Mouse (Mus musculus) midbrain, embryonic 16.5 days (tissue): Measurements from ENCODE around the gene Cdc42ep4. TPM values are rescaled to one million over a fixed set of nuclear protein-coding genes. Genes with fewer than 3 reads are reported as not detected.

Experiments
- ATAC-seq: fragments of 200-750 bp; cut with Nextera tagmentation; 2 replicates; pipeline ENCODE4 v1.8.0; 2017; ENCODE audit warnings: moderate TSS enrichment
- H3K27ac ChIP-seq: fragments of 300-500 bp; sonication (generic); 2 replicates; pipeline ENCODE4 v1.5.1; 2014; ENCODE audit warnings: mild to moderate bottlenecking, low read length, mixed read lengths
- H3K27me3 ChIP-seq: fragments of 300-500 bp; sonication (generic); 2 replicates; pipeline ENCODE4 v1.6.1; 2014; ENCODE audit warnings: low read depth, low read length, mixed read lengths; ENCODE audit not compliant: control insufficient read depth, insufficient read depth
- H3K36me3 ChIP-seq: fragments of 300-500 bp; sonication (generic); 2 replicates; pipeline ENCODE4 v1.6.1; 2014; ENCODE audit warnings: mild to moderate bottlenecking, low read length, moderate library complexity, mixed read lengths; ENCODE audit not compliant: control insufficient read depth, insufficient read depth
- H3K4me1 ChIP-seq: fragments of 300-500 bp; sonication (generic); 2 replicates; pipeline ENCODE4 v1.6.1; 2014; ENCODE audit warnings: mild to moderate bottlenecking, low read length, mixed read lengths; ENCODE audit not compliant: control insufficient read depth, insufficient read depth
- H3K4me2 ChIP-seq: fragments of 300-500 bp; sonication (generic); 2 replicates; pipeline ENCODE4 v1.6.1; 2014; ENCODE audit warnings: mild to moderate bottlenecking, low read length, mixed read lengths
- H3K4me3 ChIP-seq: fragments of 300-500 bp; sonication (generic); 2 replicates; pipeline ENCODE4 v1.5.1; 2014; ENCODE audit warnings: low read depth, mild to moderate bottlenecking, low read length, moderate library complexity, mixed read lengths
- H3K9ac ChIP-seq: fragments of 300-500 bp; sonication (generic); 2 replicates; pipeline ENCODE4 v1.6.1; 2014; ENCODE audit warnings: low read depth, low read length, mixed read lengths
- H3K9me3 ChIP-seq: fragments of 300-500 bp; sonication (generic); replicated peaks from 2 replicates; pipeline ENCODE4 v1.6.1; 2014; ENCODE audit warnings: mild to moderate bottlenecking, low read length, mixed read lengths; ENCODE audit not compliant: control insufficient read depth, poor library complexity, severe bottlenecking
- WGBS: fragments of 180-500 bp; shearing (Covaris S2); extraction: QIAGEN DNeasy Blood & Tissue Kit; methylation state at CpG from one replicate; pipeline ENCODE4 v1.1.7; 2014; 5-methylcytosine and 5-hydroxymethylcytosine counted together
- polyA plus RNA-seq: library from polyadenylated mRNA; unstranded; fragments of >200 nt; fragmentation: Nextera tagmentation; extraction: Ambion mirVana; gene quantifications from 2 replicates; pipeline ENCODE4 v1.2.1, GENCODE M21; 2015

The Cdc42ep4 gene
- polyA plus RNA-seq, 1 experiment from 2014 or later: 73.2 TPM

DNA sequence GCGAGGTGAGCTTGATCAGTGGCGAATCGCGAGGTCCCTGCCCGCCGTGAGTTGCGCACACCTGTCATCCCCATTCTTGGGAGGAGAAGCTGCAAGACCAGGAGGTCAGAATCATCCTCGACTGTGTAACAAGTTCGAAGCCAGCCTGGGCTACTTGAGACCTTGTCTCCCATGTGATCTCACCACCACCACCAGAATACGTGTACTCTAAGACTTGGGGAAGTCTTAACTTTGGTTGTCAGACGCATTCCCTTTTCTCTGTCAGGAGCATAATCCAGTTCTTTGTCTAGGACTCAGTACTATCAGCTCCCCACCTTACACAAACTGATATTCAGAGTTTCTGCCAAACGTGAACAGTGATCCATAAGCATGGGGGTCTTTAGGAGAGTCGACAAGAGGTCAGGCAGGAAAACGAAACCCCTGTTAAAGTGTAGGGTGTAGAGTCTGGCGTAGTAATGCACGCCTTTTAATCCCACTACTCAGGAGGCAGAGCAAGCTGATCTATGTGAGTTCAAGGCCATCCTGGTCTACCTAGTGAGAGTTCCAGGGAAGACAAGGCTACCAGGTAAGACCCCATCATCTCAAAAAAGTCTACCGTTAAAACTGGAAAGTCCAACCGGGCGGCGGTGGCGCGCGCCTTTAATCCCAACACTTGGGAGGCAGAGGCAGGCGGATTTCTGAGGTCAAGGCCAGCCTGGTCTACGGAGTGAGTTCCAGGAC lies 66.8 kb downstream of the Cdc42ep4 start:
- Histone ChIP-seq H3K36me3 (peaks cover 21% of the 10 kb centered on the region), H3K4me2 (peak overlapping the region; percentile 89), H3K9ac (peak overlapping the region; percentile 85), H3K9me3 (no peaks in the 10 kb centered on the region), H3K4me1 (peaks cover 43% of the 10 kb centered on the region), H3K27ac (peak overlapping the region; percentile 78), H3K4me3 (peak overlapping the region; percentile 95), H3K27me3 (no peaks in the 10 kb centered on the region)
- no peak for ATAC-seq
- 44% methylated on average over 25 of the region's 25 CpGs for WGBS

- Histone ChIP-seq H3K9ac (peak within 1 kb of the TSS; percentile 88), H3K27me3 (no peaks in the 10 kb centered on the region), H3K4me1 (peaks cover 45% of the 10 kb centered on the region), H3K4me3 (peak within 1 kb of the TSS; percentile 95), H3K9me3 (no peaks in the 10 kb centered on the region), H3K4me2 (peak within 1 kb of the TSS; percentile 99), H3K27ac (peak within 1 kb of the TSS; percentile 78), H3K36me3 (peaks cover 14% of the 10 kb centered on the region)
- under 1% methylated on average over 63 of the region's 73 CpGs for WGBS
- ATAC-seq: peak; percentile 97
Observed at GRCm38 (mm10) chr11:113683957-113684706, 67.5 kb downstream of the Cdc42ep4 start, which contains the start of the genes Fam104a and D11Wsu47e. Gene Fam104a (minus strand): TSS chr11:113684155. Gene D11Wsu47e (plus strand): TSS chr11:113684412.

DNA sequence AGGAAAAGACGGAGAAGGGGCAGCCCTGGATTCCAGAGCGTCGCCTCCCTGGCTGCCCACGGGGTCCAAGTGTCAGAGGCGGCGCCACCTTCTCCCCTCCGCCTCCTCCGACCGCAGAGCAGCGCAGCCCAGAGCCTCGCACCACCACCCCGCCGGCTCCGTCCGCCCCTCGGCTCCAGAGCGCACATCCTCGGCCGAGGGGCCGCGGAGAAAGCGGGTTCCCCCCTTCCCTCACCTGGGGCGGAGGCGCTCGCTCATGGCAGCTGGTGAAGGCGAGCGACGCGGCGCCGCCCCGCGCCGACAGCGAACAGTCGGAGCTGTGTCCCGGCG lies 68.1 kb downstream of the Cdc42ep4 start:
- H3K27ac ChIP-seq: peak overlapping the region; percentile 78
- H3K27me3 ChIP-seq: no peaks in the 10 kb centered on the region
- ATAC-seq: peak; percentile 79; the same call in 1 of the 2 replicates
- 0% methylated on average over 22 of the region's 38 CpGs for WGBS
- peaks cover 45% of the 10 kb centered on the region for H3K4me1 ChIP-seq
- peak overlapping the region; percentile 99 for H3K4me2 ChIP-seq
- H3K4me3 ChIP-seq: peak overlapping the region; percentile 95
- H3K9me3 ChIP-seq: no peaks in the 10 kb centered on the region
- peak overlapping the region; percentile 88 for H3K9ac ChIP-seq
- H3K36me3 ChIP-seq: peaks cover 9% of the 10 kb centered on the region

GRCm38 (mm10) chr11:113682897-113683626 lies 68.6 kb downstream of the Cdc42ep4 start:
- H3K36me3 ChIP-seq: peaks cover 3% of the 10 kb centered on the region
- H3K4me1 ChIP-seq: peaks cover 45% of the 10 kb centered on the region
- no peaks in the 10 kb centered on the region for H3K9me3 ChIP-seq
- H3K4me3 ChIP-seq: peak overlapping the region; percentile 95
- ATAC-seq: peak; percentile 22
- peak overlapping the region; percentile 88 for H3K9ac ChIP-seq
- no peaks in the 10 kb centered on the region for H3K27me3 ChIP-seq
- under 1% methylated on average over 38 of the region's 38 CpGs for WGBS
- peak overlapping the region; percentile 99 for H3K4me2 ChIP-seq
- peak overlapping the region; percentile 78 for H3K27ac ChIP-seq

GRCm38 (mm10) chr11:113681979-113682378 lies 69.7 kb downstream of the Cdc42ep4 start:
- Histone ChIP-seq H3K4me2 (peak overlapping the region; percentile 21; the same call in 1 of the 2 replicates), H3K9ac (no peak overlapping the region), H3K4me3 (no peak overlapping the region), H3K27me3 (no peaks in the 10 kb centered on the region), H3K36me3 (no peaks in the 10 kb centered on the region), H3K9me3 (no peaks in the 10 kb centered on the region), H3K4me1 (peaks cover 48% of the 10 kb centered on the region), H3K27ac (no peak overlapping the region)
- ATAC-seq: no peak

- no peak overlapping the region for H3K4me3 ChIP-seq
- no peak overlapping the region for H3K4me2 ChIP-seq
- 95% methylated on average over 2 of the region's 2 CpGs for WGBS
Observed at GRCm38 (mm10) chr11:113680954-113681353, 70.7 kb downstream of the Cdc42ep4 start.

DNA sequence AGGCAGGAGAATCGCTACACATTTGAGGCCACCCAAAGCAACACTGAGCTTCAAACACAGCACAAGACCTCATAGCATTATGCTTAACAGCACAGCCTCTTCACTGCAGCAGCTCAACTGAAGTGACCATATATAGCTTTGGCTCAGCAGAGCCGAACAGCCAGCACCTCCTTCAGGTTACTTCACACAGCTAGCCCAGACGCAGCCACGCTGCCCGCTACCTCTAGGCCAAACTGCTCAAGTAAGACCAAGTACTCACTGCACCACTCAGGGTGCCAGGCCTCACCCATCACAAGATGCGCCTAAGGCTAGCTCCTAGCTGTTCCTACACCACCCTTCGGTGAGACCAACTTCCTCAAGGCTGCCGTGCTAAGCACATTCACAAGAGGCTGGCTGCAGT lies 73.3 kb downstream of the Cdc42ep4 start:
- ATAC-seq: no peak
- Histone ChIP-seq H3K9ac (no peak overlapping the region), H3K9me3 (no peaks in the 10 kb centered on the region), H3K4me1 (peaks cover 27% of the 10 kb centered on the region), H3K27ac (no peak overlapping the region), H3K36me3 (0 out of 2 replicates have a peak, but pooled peaks cover 3% of the 10 kb centered on the region), H3K27me3 (no peaks in the 10 kb centered on the region), H3K4me2 (no peak overlapping the region), H3K4me3 (no peak overlapping the region)
- 89% methylated on average over 8 of the region's 8 CpGs for WGBS

More at GRCm38 (mm10) chr11:113680954-113681353, 70.7 kb downstream of the Cdc42ep4 start:
- no peak for ATAC-seq
- no peak overlapping the region for H3K27ac ChIP-seq
- no peak overlapping the region for H3K9ac ChIP-seq
- peaks cover 39% of the 10 kb centered on the region for H3K4me1 ChIP-seq
- H3K27me3 ChIP-seq: no peaks in the 10 kb centered on the region
- no peaks in the 10 kb centered on the region for H3K9me3 ChIP-seq
- 0 out of 2 replicates have a peak, but pooled peaks cover under 1% of the 10 kb centered on the region for H3K36me3 ChIP-seq

- Histone ChIP-seq H3K4me2 (no peak overlapping the region), H3K36me3 (0 out of 2 replicates have a peak, but pooled peaks cover 6% of the 10 kb centered on the region), H3K27me3 (no peaks in the 10 kb centered on the region), H3K9me3 (no peaks in the 10 kb centered on the region), H3K27ac (no peak overlapping the region), H3K4me1 (peaks cover 19% of the 10 kb centered on the region), H3K9ac (no peak overlapping the region), H3K4me3 (no peak overlapping the region)
- WGBS: 89% methylated on average over 2 of the region's 2 CpGs
- no peak for ATAC-seq
Observed at GRCm38 (mm10) chr11:113677378-113677777, 74.3 kb downstream of the Cdc42ep4 start.
